Mouse (Mus musculus) neural tube, embryonic 12.5 days (tissue): Measurements from ENCODE around the gene Acp2. TPM values are rescaled to one million over a fixed set of nuclear protein-coding genes. Genes with fewer than 3 reads are reported as not detected.
"Not testable (repeated sequence)": the region's sequence is repeated elsewhere in the genome, so short reads cannot be mapped to it uniquely, and the experiment has no call there.

Experiments used
- ATAC-seq: fragments of 200-750 bp; cut with Nextera tagmentation; 2 replicates; pipeline ENCODE4 v1.8.0; 2017; ENCODE audit warnings: low read depth, mild to moderate bottlenecking, moderate TSS enrichment, moderate library complexity; ENCODE audit not compliant: low FRiP score
- H3K27ac ChIP-seq: fragments of 300-500 bp; sonication (generic); 2 replicates; pipeline ENCODE4 v1.5.1; 2016
- H3K27me3 ChIP-seq: fragments of 300-500 bp; sonication (generic); replicated peaks from 2 replicates; pipeline ENCODE4 v1.6.1; 2016; ENCODE audit warnings: mild to moderate bottlenecking
- H3K36me3 ChIP-seq: fragments of 300-500 bp; sonication (generic); 2 replicates; pipeline ENCODE4 v1.6.1; 2016; ENCODE audit warnings: mild to moderate bottlenecking
- H3K4me1 ChIP-seq: fragments of 300-500 bp; sonication (generic); 2 replicates; pipeline ENCODE4 v1.6.1; 2016
- H3K4me2 ChIP-seq: fragments of 300-500 bp; sonication (generic); replicated peaks from 2 replicates; pipeline ENCODE4 v1.6.1; 2016; ENCODE audit warnings: mild to moderate bottlenecking
- H3K4me3 ChIP-seq: fragments of 300-500 bp; sonication (generic); 2 replicates; pipeline ENCODE4 v1.5.1; 2016
- H3K9ac ChIP-seq: fragments of 300-500 bp; sonication (generic); 2 replicates; pipeline ENCODE4 v1.6.1; 2016; ENCODE audit warnings: mild to moderate bottlenecking
- H3K9me3 ChIP-seq: fragments of 300-500 bp; sonication (generic); 2 replicates; pipeline ENCODE4 v1.6.1; 2016; ENCODE audit warnings: mild to moderate bottlenecking
- WGBS: fragments of 180-500 bp; shearing (Covaris S2); methylation state at CpG from one replicate; pipeline ENCODE4 v1.1.7; 2016; 5-methylcytosine and 5-hydroxymethylcytosine counted together
- polyA plus RNA-seq: library from polyadenylated mRNA; unstranded; fragments of >200 nt; fragmentation: Nextera tagmentation; extraction: Ambion mirVana; gene quantifications from 2 replicates; pipeline ENCODE4 v1.2.1, GENCODE M21; 2016

The Acp2 gene
- polyA plus RNA-seq, 1 experiment from 2014 or later, result 39.8 TPM

DNA sequence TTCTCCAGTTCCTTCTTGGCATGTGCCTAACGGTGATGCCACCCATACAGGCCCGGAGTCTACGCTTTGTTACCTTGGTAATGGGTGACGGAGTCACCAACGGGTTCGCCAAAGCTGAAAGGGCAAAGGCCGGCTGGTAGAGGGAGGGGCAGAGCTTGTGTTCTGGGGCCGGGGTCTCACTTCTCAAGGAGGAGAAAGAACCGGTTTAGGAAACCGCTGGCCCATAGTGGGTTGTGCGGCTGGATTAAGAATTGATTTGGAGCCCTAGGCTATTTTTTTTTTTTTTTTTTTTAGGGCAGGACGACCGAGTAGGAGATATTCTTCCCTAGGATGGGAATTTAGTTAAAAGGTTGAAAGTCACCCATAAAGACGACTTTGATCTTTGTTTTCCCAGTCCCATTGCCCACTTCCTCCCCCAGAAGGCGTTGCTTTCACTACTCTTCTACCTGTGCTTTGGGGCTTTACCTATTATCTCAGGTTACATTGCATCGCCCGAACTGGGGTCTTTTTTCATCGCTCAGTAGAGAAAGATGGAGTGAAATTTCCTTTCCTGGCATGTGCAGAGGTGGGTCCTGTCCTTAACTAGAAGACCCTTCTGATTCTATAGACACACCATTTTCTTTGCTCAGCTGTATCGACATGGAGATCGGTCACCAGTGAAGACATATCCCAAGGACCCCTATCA is 429 bp downstream of the Acp2 start:
- Histone ChIP-seq H3K9ac (peak overlapping the region; percentile 84), H3K27me3 (no peaks in the 10 kb centered on the region), H3K36me3 (peaks cover 31% of the 10 kb centered on the region), H3K27ac (peak overlapping the region; percentile 82; the same call in 1 of the 2 replicates), H3K4me2 (peak overlapping the region; percentile 72), H3K9me3 (no peaks in the 10 kb centered on the region), H3K4me3 (peak overlapping the region; percentile 73), H3K4me1 (peaks cover 12% of the 10 kb centered on the region)
- 14% methylated on average over 20 of the region's 20 CpGs for WGBS
- peak; percentile 83; the same call in 1 of the 2 replicates for ATAC-seq

- H3K4me2 ChIP-seq, result no peak overlapping the region
- peaks cover 59% of the 10 kb centered on the region for H3K36me3 ChIP-seq
- no peaks in the 10 kb centered on the region for H3K27me3 ChIP-seq
- no peak overlapping the region for H3K4me3 ChIP-seq
- WGBS, result 94% methylated on average over 9 of the region's 9 CpGs
- H3K9ac ChIP-seq, result no peak overlapping the region
- H3K27ac ChIP-seq, result no peak overlapping the region
- no peak for ATAC-seq
- no peaks in the 10 kb centered on the region for H3K9me3 ChIP-seq
- H3K4me1 ChIP-seq, result peaks cover 12% of the 10 kb centered on the region
These were observed 3.6 kb downstream of the Acp2 start for GRCm38 (mm10) chr2:91206254-91206775.

DNA sequence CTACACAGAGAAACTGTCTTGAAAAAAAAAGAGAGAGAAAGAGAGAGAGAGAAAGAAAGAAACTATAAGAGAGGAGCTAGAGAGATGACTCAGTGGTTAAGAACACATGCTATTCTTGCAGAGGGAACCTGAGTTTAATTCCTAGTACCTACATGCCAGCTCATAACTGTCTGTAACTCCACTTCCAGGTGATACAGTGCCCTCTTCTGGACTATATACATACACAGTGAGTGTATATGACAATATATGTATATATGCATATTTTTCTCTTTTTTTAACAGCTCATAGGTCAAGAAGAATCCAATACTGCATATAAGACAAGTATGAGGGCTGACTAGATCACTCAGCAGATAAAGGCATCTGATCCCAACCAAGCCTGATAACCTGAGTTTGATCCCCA is 10.6 kb downstream of the Acp2 start:
- no peak overlapping the region for H3K4me2 ChIP-seq
- no peak for ATAC-seq
- no peaks in the 10 kb centered on the region for H3K9me3 ChIP-seq
- H3K27me3 ChIP-seq, result no peaks in the 10 kb centered on the region
- H3K4me3 ChIP-seq, result no peak overlapping the region
- H3K27ac ChIP-seq, result no peak overlapping the region
- H3K9ac ChIP-seq, result no peak overlapping the region
- H3K4me1 ChIP-seq, result no peaks in the 10 kb centered on the region
- peaks cover 64% of the 10 kb centered on the region for H3K36me3 ChIP-seq

- no peak overlapping the region for H3K27ac ChIP-seq
- WGBS, result 57% methylated on average over 4 of the region's 4 CpGs
- no peaks in the 10 kb centered on the region for H3K27me3 ChIP-seq
- no peak overlapping the region for H3K9ac ChIP-seq
- no peak for ATAC-seq
- H3K4me3 ChIP-seq, result no peak overlapping the region
- no peaks in the 10 kb centered on the region for H3K9me3 ChIP-seq
- H3K4me2 ChIP-seq, result no peak overlapping the region
- no peaks in the 10 kb centered on the region for H3K4me1 ChIP-seq
- H3K36me3 ChIP-seq, result peaks cover 30% of the 10 kb centered on the region
These were observed 14.3 kb downstream of the Acp2 start for GRCm38 (mm10) chr2:91217032-91217431.

GRCm38 (mm10) chr2:91220501-91220900 is 17.8 kb downstream of the Acp2 start:
- Histone ChIP-seq H3K4me2 (no peak overlapping the region), H3K4me3 (no peak overlapping the region), H3K9me3 (no peaks in the 10 kb centered on the region), H3K27ac (no peak overlapping the region), H3K9ac (no peak overlapping the region), H3K4me1 (no peaks in the 10 kb centered on the region), H3K36me3 (peaks cover 7% of the 10 kb centered on the region), H3K27me3 (no peaks in the 10 kb centered on the region)
- 96% methylated on average over 3 of the region's 3 CpGs for WGBS
- no peak for ATAC-seq

DNA sequence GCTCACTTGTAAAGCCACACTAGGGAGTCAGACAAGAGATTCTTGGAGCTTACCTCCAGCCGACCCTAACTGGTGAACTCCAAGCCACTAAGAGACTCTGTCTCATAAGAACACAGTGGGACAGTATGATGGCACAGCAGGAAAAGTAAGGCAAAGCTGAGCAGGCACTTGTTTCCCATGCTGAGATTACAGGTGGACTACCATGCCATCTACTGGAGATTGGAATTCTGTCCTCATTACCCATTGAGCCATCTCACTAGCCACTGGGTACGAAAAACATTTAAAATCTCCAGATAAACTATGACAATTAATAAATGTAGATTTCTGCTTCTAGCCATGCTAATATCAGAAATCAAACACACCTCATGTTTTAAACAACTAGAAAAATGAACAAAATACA is 20.9 kb downstream of the Acp2 start:
- Histone ChIP-seq H3K27me3 (no peaks in the 10 kb centered on the region), H3K4me2 (no peak overlapping the region), H3K36me3 (no peaks in the 10 kb centered on the region), H3K4me3 (no peak overlapping the region), H3K9me3 (no peaks in the 10 kb centered on the region), H3K9ac (no peak overlapping the region), H3K4me1 (no peaks in the 10 kb centered on the region), H3K27ac (no peak overlapping the region)
- no peak for ATAC-seq
- WGBS, result 86% methylated on average over 2 of the region's 2 CpGs

DNA sequence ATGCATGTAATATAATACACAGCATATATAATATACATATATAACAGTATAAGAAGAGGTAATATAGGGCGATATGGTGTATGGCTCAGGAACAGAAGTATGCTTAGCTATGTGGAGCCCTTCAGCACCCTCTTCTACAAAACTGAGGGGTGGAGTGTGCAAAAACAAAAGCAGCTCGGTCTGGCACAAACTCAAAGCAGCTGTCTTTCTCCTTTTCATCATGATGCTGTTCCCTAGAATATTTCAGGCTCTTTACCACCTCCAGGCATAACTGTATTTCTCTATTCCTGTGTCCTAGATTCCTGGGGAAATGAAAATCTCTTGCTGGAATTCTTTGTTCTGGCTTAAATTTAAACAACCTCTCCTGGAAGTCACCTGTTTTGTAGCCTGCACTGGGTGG is 27.1 kb downstream of the Acp2 start:
- no peak overlapping the region for H3K4me2 ChIP-seq
- WGBS, result 85% methylated on average over 2 of the region's 2 CpGs

DNA sequence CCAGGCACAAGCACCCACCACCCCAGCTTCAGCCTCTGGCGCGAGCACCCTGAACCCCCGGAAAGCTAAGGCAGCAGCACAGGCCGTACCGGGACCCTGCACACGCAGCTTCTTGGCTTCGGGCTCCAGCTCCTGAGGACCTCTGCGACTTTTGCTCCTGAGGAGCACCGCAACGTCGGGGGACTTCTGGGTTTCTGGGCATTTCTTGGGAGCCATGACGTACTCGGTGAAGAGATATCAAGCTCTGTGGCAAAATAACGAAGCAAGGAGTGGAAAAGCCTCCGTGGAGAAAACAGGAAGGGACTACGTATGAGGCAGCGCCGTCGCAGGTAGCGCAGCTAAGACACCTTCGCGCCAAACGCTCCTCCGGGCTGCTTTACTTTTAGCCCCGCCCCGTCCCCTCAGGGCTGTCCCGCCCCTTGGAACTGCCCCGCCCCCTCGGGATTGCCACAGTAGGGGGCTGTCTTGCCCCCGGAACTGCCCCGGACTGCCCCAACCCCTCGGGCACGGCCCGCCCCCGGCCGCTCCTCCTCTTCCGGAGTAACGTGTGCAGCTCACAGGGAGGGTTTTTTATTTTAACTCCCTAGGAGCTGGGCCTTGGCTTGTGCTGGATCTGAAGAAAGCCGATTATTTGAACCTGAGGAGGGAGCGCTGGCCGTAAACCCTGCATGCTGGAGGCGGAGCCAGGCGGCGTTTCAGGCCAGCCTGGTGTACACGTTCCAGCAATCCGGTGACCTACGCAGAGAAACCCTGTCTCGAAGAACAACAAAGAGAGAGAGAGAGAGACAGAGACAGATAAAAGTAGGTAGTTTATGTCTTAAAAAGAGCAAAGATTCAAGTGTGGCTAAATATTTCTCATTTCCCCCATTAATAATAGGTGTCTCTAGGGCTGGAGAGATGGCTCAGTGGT is 34.2 kb downstream of the Acp2 start, which contains the start of gene Ddb2:
Ddb2 (minus strand) TSS at position 382 of the 910 bp plus-strand sequence.
- ATAC-seq, result peak; percentile 97
- no peaks in the 10 kb centered on the region for H3K9me3 ChIP-seq
- no peaks in the 10 kb centered on the region for H3K4me1 ChIP-seq
- H3K36me3 ChIP-seq, result peaks cover 6% of the 10 kb centered on the region; the same call in 1 of the 2 replicates
- H3K27ac ChIP-seq, result peak within 1 kb of the TSS; percentile 72
- H3K9ac ChIP-seq, result peak within 1 kb of the TSS; percentile 33
- peak within 1 kb of the TSS; percentile 79 for H3K4me2 ChIP-seq
- H3K27me3 ChIP-seq, result no peaks in the 10 kb centered on the region
- WGBS, result under 1% methylated on average over 48 of the region's 48 CpGs
- peak within 1 kb of the TSS; percentile 47 for H3K4me3 ChIP-seq

More for the DNA sequence above, 27.1 kb downstream of the Acp2 start:
- Histone ChIP-seq H3K9ac (no peak overlapping the region), H3K9me3 (no peaks in the 10 kb centered on the region), H3K4me1 (no peaks in the 10 kb centered on the region), H3K27me3 (no peaks in the 10 kb centered on the region), H3K4me3 (no peak overlapping the region), H3K36me3 (peaks cover 6% of the 10 kb centered on the region; the same call in 1 of the 2 replicates), H3K27ac (no peak overlapping the region)
- ATAC-seq, result no peak

DNA sequence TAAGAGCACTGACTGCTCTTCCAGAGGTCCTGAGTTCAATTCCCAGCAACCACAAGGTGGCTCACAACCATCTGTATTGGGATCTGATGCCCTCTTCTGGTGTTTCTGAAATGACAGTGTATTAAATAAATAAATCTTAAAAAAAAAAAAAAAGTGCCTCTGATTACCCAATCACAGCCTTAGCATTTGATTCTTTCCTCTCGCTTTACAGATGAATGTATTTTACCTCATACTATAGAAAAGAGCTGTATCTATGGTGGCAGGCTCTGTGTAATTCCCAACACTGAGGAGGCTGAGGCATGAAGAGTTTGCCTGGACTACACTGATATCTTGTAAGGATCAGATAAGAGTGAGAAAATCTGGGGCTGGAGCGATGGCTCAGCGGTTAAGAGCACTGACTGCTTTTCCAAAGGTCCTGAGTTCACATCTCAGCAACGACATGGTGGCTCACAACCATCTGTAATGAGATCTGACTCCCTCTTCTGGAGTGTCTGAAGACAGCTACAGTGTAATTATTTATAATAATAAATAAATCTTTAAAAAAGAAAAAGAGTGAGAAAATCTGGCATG is 34.9 kb downstream of the Acp2 start:
- H3K27me3 ChIP-seq, H3K36me3 ChIP-seq, H3K9me3 ChIP-seq, H3K4me1 ChIP-seq: not testable (repeated sequence)
- 29% methylated on average over 4 of the region's 4 CpGs for WGBS
- Histone ChIP-seq H3K4me2 (peak overlapping the region; percentile 79), H3K27ac (0 out of 2 replicates have a peak overlapping the region, but pooled peaks have one; percentile 72), H3K9ac (peak overlapping the region; percentile 33; the same call in 1 of the 2 replicates), H3K4me3 (peak overlapping the region; percentile 47)
- ATAC-seq, result peak; percentile 31

DNA sequence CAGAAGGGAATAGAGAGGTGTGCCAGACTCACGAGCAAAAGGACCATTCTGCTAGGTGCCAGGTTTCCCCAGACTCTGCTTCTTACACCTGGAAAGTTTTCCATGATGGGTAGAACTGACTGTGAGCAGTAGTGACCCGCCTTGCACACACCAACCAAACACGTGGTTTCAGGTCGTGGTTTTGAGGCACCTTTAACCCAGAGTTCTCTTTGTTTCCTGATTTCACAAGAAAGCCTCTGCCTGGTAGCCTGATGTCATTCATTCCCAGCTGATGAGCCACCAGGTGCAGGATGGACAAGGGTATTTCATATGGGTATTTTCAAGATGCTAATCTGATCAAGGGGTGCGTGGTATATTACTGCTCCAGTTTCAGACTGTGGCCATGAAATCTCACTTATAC is 39.9 kb downstream of the Acp2 start:
- Histone ChIP-seq H3K27me3 (no peaks in the 10 kb centered on the region), H3K9me3 (no peaks in the 10 kb centered on the region), H3K9ac (no peak overlapping the region), H3K36me3 (no peaks in the 10 kb centered on the region), H3K4me3 (no peak overlapping the region), H3K4me2 (no peak overlapping the region), H3K27ac (no peak overlapping the region), H3K4me1 (peaks cover 4% of the 10 kb centered on the region; the same call in 1 of the 2 replicates)
- ATAC-seq, result no peak
- 59% methylated on average over 5 of the region's 5 CpGs for whole genome bisulfite sequencing

- WGBS, result 58% methylated on average over 3 of the region's 3 CpGs
- Histone ChIP-seq H3K36me3 (no peaks in the 10 kb centered on the region), H3K4me3 (no peak overlapping the region), H3K27me3 (no peaks in the 10 kb centered on the region), H3K4me1 (peaks cover 4% of the 10 kb centered on the region; the same call in 1 of the 2 replicates), H3K27ac (no peak overlapping the region), H3K9me3 (no peaks in the 10 kb centered on the region), H3K9ac (no peak overlapping the region), H3K4me2 (no peak overlapping the region)
- ATAC-seq, result peak; percentile 64; the same call in 1 of the 2 replicates
These were observed 40.7 kb downstream of the Acp2 start for GRCm38 (mm10) chr2:91243416-91243815.
